Mouse (Mus musculus): ENCODE data around the gene Dlgap4.

DNA sequence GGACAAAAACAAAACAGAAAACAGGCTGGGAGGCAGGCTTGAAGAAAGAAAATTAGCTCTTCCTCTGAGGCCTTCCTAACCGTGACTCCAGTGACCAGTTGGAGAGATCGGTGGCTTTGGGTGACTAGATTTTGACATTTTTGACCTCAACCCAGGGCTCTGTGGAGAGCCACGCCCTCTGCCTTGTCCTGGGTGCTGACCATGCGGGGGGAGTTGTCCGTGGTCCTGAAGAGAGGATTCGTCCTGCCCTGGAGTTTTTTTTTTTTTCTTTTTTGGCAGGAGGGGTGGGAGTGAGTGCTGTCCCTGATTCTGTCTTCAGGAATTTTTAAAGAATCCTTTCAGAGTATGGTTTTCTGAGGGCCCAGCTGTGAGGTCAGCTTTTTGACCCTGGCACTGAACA lies 63.4 kb downstream of the Dlgap4 start:
- TF ChIP-seq CTCF (IDR thresholded peaks at IDR 0.05; ENCODE audit: control insufficient read depth, insufficient read depth, insufficient read length) (no peak), MAX (IDR thresholded peaks at IDR 0.05) (peak; percentile 73), USF1 (IDR thresholded peaks at IDR 0.05; ENCODE audit: low read depth) (no peak), MYOD1 (IDR thresholded peaks at IDR 0.05; ENCODE audit: control insufficient read depth, insufficient read length, low read depth) (no peak), MYOG (IDR thresholded peaks at IDR 0.05; ENCODE audit: control insufficient read depth, extremely low read depth, insufficient read length) (no peak), CEBPB (IDR thresholded peaks at IDR 0.05; ENCODE audit: low read depth) (no peak), FOSL1 (IDR thresholded peaks at IDR 0.05; ENCODE audit: insufficient read depth, low read length, poor library complexity, severe bottlenecking) (no peak)
